7 mouse cellular contexts compared by ENCODE assay signal in the genomic region with DNA sequence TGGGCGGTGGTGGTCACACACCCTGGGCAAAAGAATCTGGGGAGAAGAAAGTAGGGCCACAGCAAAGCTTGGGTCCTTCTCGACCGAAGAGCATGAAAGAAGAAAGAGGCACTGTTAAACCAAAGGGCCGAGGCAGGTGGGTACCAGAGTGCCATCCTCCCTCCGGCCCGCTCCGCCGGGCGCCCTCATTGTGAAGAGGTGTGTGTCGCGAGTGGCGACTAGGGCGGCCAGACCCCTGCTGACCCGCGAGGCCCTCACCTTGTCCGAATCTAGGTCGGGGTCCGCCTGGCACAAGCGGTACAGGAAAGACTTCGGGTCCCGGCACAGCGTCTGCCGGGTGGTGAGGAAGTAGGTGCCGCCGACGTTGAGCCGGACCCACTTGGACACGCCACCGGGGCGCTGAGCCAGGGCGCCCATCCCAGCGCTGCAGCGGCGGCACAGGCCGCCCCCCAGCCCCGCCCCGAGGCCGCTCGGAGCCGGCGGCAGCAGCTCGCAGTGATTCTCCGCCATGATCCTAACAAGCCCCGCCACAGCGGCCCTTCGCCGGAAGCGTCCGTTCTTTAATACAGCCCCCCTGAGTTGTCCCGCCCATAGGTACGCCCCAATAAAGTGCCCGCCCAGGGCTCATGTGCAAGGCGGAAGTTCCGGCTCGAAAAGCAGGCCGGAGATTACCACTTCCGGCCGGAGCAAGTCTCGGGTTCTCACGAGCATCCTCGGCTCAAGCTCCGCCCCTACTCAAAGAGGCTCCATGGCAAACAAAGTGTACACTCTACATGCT. TPM values are rescaled to one million over a fixed set of nuclear protein-coding genes. Genes with fewer than 3 reads are reported as not detected.
DNase-seq lines count a peak whose midpoint lies in the region; ATAC-seq lines count a peak whose summit lies in the region.

Gene Kctd5, minus strand, starts transcription at position 567 of the 778 bp plus-strand sequence.

- peak; percentile 98 for ATAC-seq in intestine, embryonic 15.5 days

- WGBS in intestine, embryonic 15.5 days, result under 1% methylated on average over 62 of the region's 62 CpGs
- under 1% methylated on average over 62 of the region's 62 CpGs for WGBS in midbrain, embryonic 10.5 days

- H3K4me1 ChIP-seq in intestine, embryonic 15.5 days (replicated peaks), result peaks cover 12% of the 10 kb centered on the region
- H3K4me1 ChIP-seq in midbrain, embryonic 10.5 days, result peaks cover 13% of the 10 kb centered on the region

- peak within 1 kb of the TSS; percentile 90 for H3K27ac ChIP-seq in intestine, embryonic 15.5 days
- peak within 1 kb of the TSS; percentile 95 for H3K27ac ChIP-seq in midbrain, embryonic 10.5 days (replicated peaks)

- peak within 1 kb of the TSS; percentile 70 for H3K4me2 ChIP-seq in intestine, embryonic 15.5 days (replicated peaks)

- no peaks in the 10 kb centered on the region for H3K27me3 ChIP-seq in intestine, embryonic 15.5 days (replicated peaks)
- no peaks in the 10 kb centered on the region for H3K27me3 ChIP-seq in midbrain, embryonic 10.5 days (ENCODE audit: low read depth, poor library complexity, severe bottlenecking)

- H3K4me3 ChIP-seq in intestine, embryonic 15.5 days (replicated peaks), result peak within 1 kb of the TSS; percentile 97
- peak within 1 kb of the TSS; percentile 99 for H3K4me3 ChIP-seq in midbrain, embryonic 10.5 days

- H3K9ac ChIP-seq in intestine, embryonic 15.5 days, result peak within 1 kb of the TSS; percentile 98

- intact Hi-C loops in gastrocnemius, postnatal 36 days (cut with DNase I), result no loop called here
- intact Hi-C loops in left cerebral cortex, postnatal 25 days (cut with DNase I), result no loop called here

- 0 out of 2 replicates have a peak, but pooled peaks cover 4% of the 10 kb centered on the region for H3K36me3 ChIP-seq in intestine, embryonic 15.5 days
- peaks cover 31% of the 10 kb centered on the region for H3K36me3 ChIP-seq in midbrain, embryonic 10.5 days

- no peaks in the 10 kb centered on the region for H3K9me3 ChIP-seq in intestine, embryonic 15.5 days
- H3K9me3 ChIP-seq in midbrain, embryonic 10.5 days (replicated peaks), result no peaks in the 10 kb centered on the region

- DNase-seq in adrenal gland, adult 2 months, result peak; percentile 95
- peak; percentile 94 for DNase-seq in embryo, embryonic 11.5 days (ENCODE audit: low read depth, low spot score)
- peak; percentile 90 to 95 for DNase-seq in gastrocnemius, postnatal 36 days
- peak; percentile 95 to 97 for DNase-seq in left cerebral cortex, postnatal 25 days (ENCODE audit: low spot score in 2 of 2)
- peak; percentile 95 for DNase-seq in midbrain, embryonic 10.5 days (ENCODE audit: low spot score)
- peak; percentile 93 for DNase-seq in right cerebral cortex, postnatal 4 days

RNA-seq across cellular contexts. Expression of gene Kctd5, which starts in this region (rescaled TPM):
- 10 to 100 TPM; 13.7 to 14.4 TPM for total RNA-seq in adrenal gland, adult 2 months (2021)
- polyA plus RNA-seq in adrenal gland, adult 2 months (2012; rRNA removed), result 13.8 and 14.7 TPM in 2 replicates
- 1 to 10 TPM; 7.6 to 8.8 TPM for total RNA-seq in gastrocnemius, postnatal 36 days (2021)
- 64.5 and 66.6 TPM in 2 replicates for polyA plus RNA-seq in intestine, embryonic 15.5 days (2015; fragmentation: Nextera tagmentation; extraction: Ambion mirVana)
- 10 to 100 TPM; 25.7 to 27.0 TPM for total RNA-seq in left cerebral cortex, postnatal 25 days (2021)
- 91.1 and 91.5 TPM in 2 replicates for polyA plus RNA-seq in midbrain, embryonic 10.5 days (2016; fragmentation: Nextera tagmentation; extraction: Ambion mirVana)

Comparison
In these comparisons a context has a peak if more than half of its experiments do, and no peak if none do; other contexts are left out.
1. Peak in every context shown above with its lines: DNase-seq, ATAC-seq, H3K4me3 ChIP-seq and H3K27ac ChIP-seq.